Mouse (Mus musculus) myocyte (in vitro differentiated cells): ENCODE measurements at regions not wholly inside any gene's neighbourhood (a gene's known extent, or its start where the extent isn't known, plus 50 kb on each side); places are given as distances from the start of the nearest gene placed in this dataset.

Source experiments
- H3K27me3 ChIP-seq: one replicate; pipeline ENCODE4 v1.6.1; 2011; ENCODE audit not compliant: control insufficient read depth, insufficient read depth, insufficient read length
- H3K36me3 ChIP-seq: one replicate; pipeline ENCODE4 v1.6.1; 2011; ENCODE audit not compliant: control insufficient read depth, insufficient read depth
- H3K4me2 ChIP-seq: one replicate; pipeline ENCODE4 v1.6.1; 2011; ENCODE audit warnings: low read depth, control low read depth
- H3K4me3 ChIP-seq: one replicate; pipeline ENCODE4 v1.5.1; 2011; ENCODE audit warnings: mild to moderate bottlenecking, control low read depth, moderate library complexity
- H3K79me2 ChIP-seq: one replicate; pipeline ENCODE4 v1.6.1; 2011; ENCODE audit not compliant: control insufficient read depth, insufficient read depth
- H3ac ChIP-seq: one replicate; pipeline ENCODE4 v1.6.1; 2011; ENCODE audit not compliant: control insufficient read depth, insufficient read length
- CEBPB ChIP-seq: IDR thresholded peaks from 2 replicates; pipeline ENCODE4 v1.6.1; 2011; ENCODE audit warnings: mild to moderate bottlenecking, moderate library complexity; ENCODE audit not compliant: poor library complexity, insufficient read depth, severe bottlenecking
- E2F4 ChIP-seq: IDR thresholded peaks from one replicate; pipeline ENCODE4 v1.6.1; 2011; ENCODE audit warnings: mild to moderate bottlenecking, control low read depth, moderate library complexity; ENCODE audit not compliant: insufficient read depth
- MAX ChIP-seq: IDR thresholded peaks from one replicate; pipeline ENCODE4 v1.6.1; 2011; ENCODE audit warnings: low read depth, mild to moderate bottlenecking, control low read depth
- MYOD1 ChIP-seq, 3 experiments: IDR thresholded peaks; one replicate each; pipeline ENCODE4 v1.6.1; 2011; ENCODE audit warnings: control low read depth in 2 of 3, low read depth in 2 of 3, mild to moderate bottlenecking in 2 of 3, moderate library complexity in 1 of 3; ENCODE audit not compliant: insufficient read length in 2 of 3, control insufficient read depth in 1 of 3
- MYOG ChIP-seq, 3 experiments: IDR thresholded peaks; one replicate each; pipeline ENCODE4 v1.6.1; 2011; ENCODE audit warnings: control low read depth in 2 of 3, low read depth in 2 of 3, mild to moderate bottlenecking in 2 of 3; ENCODE audit not compliant: insufficient read length in 2 of 3, control insufficient read depth in 1 of 3, insufficient read depth in 1 of 3
- POLR2A ChIP-seq: IDR thresholded peaks from one replicate; pipeline ENCODE4 v1.6.1; 2011; ENCODE audit warnings: low read depth, mild to moderate bottlenecking, control low read depth, moderate library complexity; ENCODE audit not compliant: insufficient read length
- POLR2AphosphoS2 ChIP-seq: IDR thresholded peaks from one replicate; pipeline ENCODE4 v1.6.1; 2011; ENCODE audit warnings: low read depth, control low read depth; ENCODE audit not compliant: insufficient read length
- REST ChIP-seq: IDR thresholded peaks from one replicate; pipeline ENCODE4 v1.6.1; 2011; ENCODE audit warnings: mild to moderate bottlenecking, control low read depth, moderate library complexity; ENCODE audit not compliant: insufficient read depth, insufficient read length
- SRF ChIP-seq: IDR thresholded peaks from one replicate; pipeline ENCODE4 v1.6.1; 2011; ENCODE audit warnings: low read depth; ENCODE audit not compliant: control insufficient read depth, insufficient read length
- TCF12 ChIP-seq: IDR thresholded peaks from one replicate; pipeline ENCODE4 v1.6.1; 2011; ENCODE audit warnings: mild to moderate bottlenecking, control low read depth; ENCODE audit not compliant: poor library complexity, insufficient read depth, severe bottlenecking
- TCF3 ChIP-seq: IDR thresholded peaks from one replicate; pipeline ENCODE4 v1.6.1; 2011; ENCODE audit warnings: low read depth, control low read depth; ENCODE audit not compliant: insufficient read length
- USF1 ChIP-seq: IDR thresholded peaks from one replicate; pipeline ENCODE4 v1.6.1; 2011; ENCODE audit warnings: low read depth, mild to moderate bottlenecking, control low read depth, moderate library complexity

DNA sequence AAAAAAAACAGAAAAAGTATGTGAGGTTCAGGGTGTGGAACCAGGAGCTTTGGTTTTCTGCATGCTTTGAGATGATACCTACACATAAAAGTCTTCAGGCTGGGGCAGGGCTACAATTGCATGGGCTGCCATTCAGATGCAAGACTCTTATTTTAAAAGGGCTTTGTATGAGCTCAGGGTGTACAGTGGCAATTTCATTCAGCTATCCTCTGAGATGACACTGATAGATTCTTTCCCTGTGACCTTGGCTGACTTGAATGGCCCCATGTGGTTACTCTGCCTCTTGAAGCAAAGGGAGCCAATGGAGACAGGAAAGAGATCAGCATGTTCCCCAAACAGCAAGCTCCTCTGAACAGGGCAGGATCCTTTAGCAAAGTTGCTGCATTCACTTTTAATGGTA is 177.1 kb downstream of the Cmpk2 start:
- Histone ChIP-seq H3ac (no peak overlapping the region), H3K79me2 (no peaks in the 10 kb centered on the region), H3K36me3 (no peaks in the 10 kb centered on the region), H3K4me2 (no peak overlapping the region), H3K4me3 (no peak overlapping the region), H3K27me3 (no peaks in the 10 kb centered on the region)
- TF ChIP-seq MYOG (IDR thresholded peaks at IDR 0.05; ENCODE audit: control insufficient read depth in 1 of 3, insufficient read depth in 1 of 3, insufficient read length in 2 of 3, low read depth in 2 of 3) (no peak), SRF (no peak), CEBPB (no peak), MAX (no peak), USF1 (no peak), TCF12 (no peak), REST (no peak), E2F4 (no peak), TCF3 (no peak)

- no peaks in the 10 kb centered on the region for H3K27me3 ChIP-seq
- H3K4me3 ChIP-seq = no peak overlapping the region
- TF ChIP-seq MYOG (IDR thresholded peaks at IDR 0.05; ENCODE audit: control insufficient read depth in 1 of 3, insufficient read depth in 1 of 3, insufficient read length in 2 of 3, low read depth in 2 of 3) = no peak
- no peak for TF ChIP-seq TCF3
- TF ChIP-seq E2F4 = no peak
- TF ChIP-seq POLR2A = no peak
- TF ChIP-seq POLR2AphosphoS2 = no peak
- no peak for TF ChIP-seq SRF
- TF ChIP-seq MYOD1 (IDR thresholded peaks at IDR 0.05; ENCODE audit: control insufficient read depth in 1 of 3, insufficient read length in 2 of 3, low read depth in 2 of 3) = no peak
- H3K79me2 ChIP-seq = no peaks in the 10 kb centered on the region
- H3K36me3 ChIP-seq = no peaks in the 10 kb centered on the region
- no peak overlapping the region for H3K4me2 ChIP-seq
- no peak overlapping the region for H3ac ChIP-seq
Measured at GRCm38 (mm10) chr12:26635665-26636241, 166.7 kb downstream of the Cmpk2 start.

- H3K27me3 ChIP-seq = no peaks in the 10 kb centered on the region
- no peak for TF ChIP-seq CEBPB
- no peak for TF ChIP-seq MAX
- TF ChIP-seq MYOD1 (IDR thresholded peaks at IDR 0.05; ENCODE audit: control insufficient read depth in 1 of 3, insufficient read length in 2 of 3, low read depth in 2 of 3) = no peak
- TF ChIP-seq E2F4 = no peak
- H3ac ChIP-seq = no peak overlapping the region
- H3K79me2 ChIP-seq = no peaks in the 10 kb centered on the region
- no peak overlapping the region for H3K4me2 ChIP-seq
- H3K36me3 ChIP-seq = no peaks in the 10 kb centered on the region
- no peak overlapping the region for H3K4me3 ChIP-seq
Measured at GRCm38 (mm10) chr12:26635253-26635652, 166.2 kb downstream of the Cmpk2 start.

DNA sequence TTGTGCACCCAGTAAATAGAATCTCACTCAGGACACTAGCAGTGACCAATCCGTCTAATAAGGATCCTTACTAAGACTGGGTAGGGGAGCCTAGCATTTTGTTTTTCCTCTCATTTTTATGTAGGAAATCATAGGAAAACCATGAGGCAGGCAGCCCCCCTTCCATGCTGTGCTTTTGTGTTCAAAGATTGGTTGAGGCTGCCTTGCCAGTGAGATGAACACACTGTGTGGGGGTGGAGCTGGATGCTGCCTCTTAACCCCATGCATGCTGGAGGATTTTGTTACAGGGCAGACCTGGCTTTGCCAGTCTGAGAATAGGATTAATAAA is 162.8 kb downstream of the Cmpk2 start:
- Histone ChIP-seq H3K27me3 (no peaks in the 10 kb centered on the region), H3K4me3 (no peak overlapping the region), H3K4me2 (no peak overlapping the region), H3ac (no peak overlapping the region), H3K79me2 (no peaks in the 10 kb centered on the region), H3K36me3 (no peaks in the 10 kb centered on the region)
- no peak for TF ChIP-seq POLR2A
- TF ChIP-seq USF1 = no peak
- TF ChIP-seq SRF = no peak
- TF ChIP-seq TCF12 = no peak
- no peak for TF ChIP-seq REST
- TF ChIP-seq MAX = no peak
- TF ChIP-seq MYOD1 (IDR thresholded peaks at IDR 0.05; ENCODE audit: control insufficient read depth in 1 of 3, insufficient read length in 2 of 3, low read depth in 2 of 3) = no peak
- TF ChIP-seq E2F4 = no peak
- no peak for TF ChIP-seq MYOG (IDR thresholded peaks at IDR 0.05; ENCODE audit: control insufficient read depth in 1 of 3, insufficient read depth in 1 of 3, insufficient read length in 2 of 3, low read depth in 2 of 3)
- TF ChIP-seq CEBPB = no peak
- no peak for TF ChIP-seq POLR2AphosphoS2
- TF ChIP-seq TCF3 = no peak

GRCm38 (mm10) chr12:26631111-26631794 is 162.2 kb downstream of the Cmpk2 start:
- Histone ChIP-seq H3K4me2 (no peak overlapping the region), H3K27me3 (no peaks in the 10 kb centered on the region), H3K4me3 (no peak overlapping the region), H3ac (no peak overlapping the region), H3K79me2 (no peaks in the 10 kb centered on the region), H3K36me3 (no peaks in the 10 kb centered on the region)
- TF ChIP-seq POLR2AphosphoS2 (no peak), MYOD1 (IDR thresholded peaks at IDR 0.05; ENCODE audit: control insufficient read depth in 1 of 3, insufficient read length in 2 of 3, low read depth in 2 of 3) (no peak), MYOG (IDR thresholded peaks at IDR 0.05; ENCODE audit: control insufficient read depth in 1 of 3, insufficient read depth in 1 of 3, insufficient read length in 2 of 3, low read depth in 2 of 3) (no peak), POLR2A (no peak), CEBPB (no peak), E2F4 (no peak), MAX (no peak), TCF3 (no peak), USF1 (no peak)
